In the genomic region with DNA sequence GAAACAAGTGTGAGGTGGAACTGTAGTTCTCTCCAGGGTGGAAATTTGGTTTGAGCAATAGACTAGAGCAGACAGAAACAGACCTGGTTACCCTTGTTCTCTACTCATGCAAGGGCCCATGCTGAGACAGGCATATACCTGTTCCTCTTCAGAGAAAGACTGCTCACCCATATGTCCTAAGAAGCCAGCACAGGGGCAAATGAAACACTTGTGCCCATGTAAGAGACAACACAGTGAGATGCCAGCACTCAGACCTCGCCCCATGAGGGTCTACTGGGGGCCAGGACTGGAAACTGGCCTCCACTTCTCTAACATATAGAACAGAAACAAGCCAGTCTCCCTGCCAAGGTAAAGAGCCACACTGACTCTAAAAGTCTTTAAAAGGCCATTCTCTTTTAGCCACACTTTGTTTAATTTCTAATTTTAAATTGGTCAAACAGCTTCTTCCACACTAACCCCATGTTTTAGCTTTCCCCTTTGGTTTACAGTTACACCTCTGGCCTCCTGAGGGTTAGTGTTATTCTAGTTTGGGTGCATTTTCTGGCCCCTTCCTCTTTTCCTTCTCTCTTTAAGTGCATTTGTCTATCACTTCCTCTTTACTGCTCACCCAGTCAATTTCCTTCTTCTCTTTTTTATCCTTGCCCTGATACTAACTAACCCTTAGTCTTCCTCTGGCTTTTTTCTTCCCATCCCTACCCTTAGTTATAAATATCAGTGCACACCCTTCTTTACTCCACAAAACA, we compare ENCODE assay signal across 27 mouse cellular contexts.
DNase-seq lines count a peak whose midpoint lies in the region; ATAC-seq and TF ChIP-seq lines count a peak whose summit lies in the region.
"Had no signal": no experiment of that assay in that cellular context is flagged by ENCODE, and none has a peak within 500 bp of the region (broad histone marks: within the 10 kb centered on the region; RNA-seq: fewer than 3 reads in every experiment).

No protein-coding gene starts in this region.

- H3K27me3 ChIP-seq in CH12.LX (replicated peaks), result no peaks in the 10 kb centered on the region
- H3K27me3 ChIP-seq: embryonic facial prominence, embryonic 13.5 days; forebrain, embryonic 12.5 days; heart, embryonic 15.5 days; limb, embryonic 12.5 days; liver, embryonic 13.5 days; lung, embryonic 15.5 days; midbrain, embryonic 13.5 days; neural tube, embryonic 12.5 days; stomach, embryonic 15.5 days had no signal

- H3K9ac ChIP-seq in CH12.LX (ENCODE audit: insufficient read depth, low read depth), result peak overlapping the region; percentile 35; the same call in 1 of the 2 replicates
- H3K9ac ChIP-seq: embryonic facial prominence, embryonic 13.5 days; forebrain, embryonic 12.5 days; heart, embryonic 15.5 days; hindbrain, embryonic 14.5 days; limb, embryonic 12.5 days; liver, embryonic 13.5 days; lung, embryonic 15.5 days; midbrain, embryonic 13.5 days; neural tube, embryonic 12.5 days; stomach, embryonic 15.5 days had no signal

- TF ChIP-seq POLR2A in CH12.LX (IDR thresholded peaks at IDR 0.05; ENCODE audit: low read depth, low read length), result no peak

- peak; percentile 91 for TF ChIP-seq EP300 in CH12.LX (IDR thresholded peaks at IDR 0.05; ENCODE audit: low read length)

- H3K27ac ChIP-seq in CH12.LX (ENCODE audit: insufficient read depth, low read depth), result peak overlapping the region; percentile 55; the same call in 1 of the 2 replicates
- H3K27ac ChIP-seq: embryonic facial prominence, embryonic 13.5 days; forebrain, embryonic 12.5 days; heart, embryonic 15.5 days; hindbrain, embryonic 14.5 days; kidney, postnatal 0 days; limb, embryonic 12.5 days; liver, embryonic 13.5 days; lung, embryonic 15.5 days; midbrain, embryonic 13.5 days; neural tube, embryonic 12.5 days; stomach, embryonic 15.5 days had no signal

- no peak; the same call in 1 of the 2 replicates for TF ChIP-seq RAD21 in CH12.LX (IDR thresholded peaks at IDR 0.05; ENCODE audit: low read depth, low read length)

- no peak overlapping the region for H3K4me3 ChIP-seq in CH12.LX (replicated peaks in 1 of 3; ENCODE audit: low read depth in 2 of 3, low read length in 2 of 3, poor library complexity in 1 of 3)
- H3K4me3 ChIP-seq: embryonic facial prominence, embryonic 13.5 days; erythroblast, embryonic 14.5 days; forebrain, embryonic 12.5 days; heart, embryonic 15.5 days; limb, embryonic 12.5 days; liver, embryonic 13.5 days; lung, embryonic 15.5 days; midbrain, embryonic 13.5 days; neural tube, embryonic 12.5 days; stomach, embryonic 15.5 days had no signal

- ATAC-seq in granulocyte monocyte progenitor cell, adult 5-6 weeks (replicated peaks; ENCODE audit: poor library complexity, severe bottlenecking), result peak; percentile 97
- peak; percentile 84 for ATAC-seq in neutrophil, adult 5-6 weeks (ENCODE audit: extremely low read depth, insufficient number of reproducible peaks, low FRiP score, poor library complexity, severe bottlenecking)
- ATAC-seq: midbrain, embryonic 13.5 days had no signal

- intact Hi-C loops in gastrocnemius, postnatal 14 days (cut with DNase I; ENCODE audit: low total_unique reads), result no loop called here

- dilution Hi-C loops in CH12.LX (cut with MboI; ENCODE audit: extremely low pct_ligation_motif_present, extremely low pct_unique_long_range_greater_than_20kb, low sequenced_read_pairs), result no loop called here

- H3K4me1 ChIP-seq in CH12.LX (ENCODE audit: control insufficient read depth in 1 of 2, insufficient read depth in 2 of 2), result peaks cover 12 to 38% of the 10 kb centered on the region in 2 experiments
- H3K4me1 ChIP-seq: embryonic facial prominence, embryonic 13.5 days; forebrain, embryonic 12.5 days; heart, embryonic 15.5 days; limb, embryonic 12.5 days; liver, embryonic 13.5 days; lung, embryonic 15.5 days; midbrain, embryonic 13.5 days; neural tube, embryonic 12.5 days; stomach, embryonic 15.5 days had no signal

- H3K4me2 ChIP-seq in CH12.LX (ENCODE audit: insufficient read depth, low read depth, poor library complexity, severe bottlenecking), result peak overlapping the region; percentile 65; the same call in 1 of the 2 replicates
- H3K4me2 ChIP-seq: embryonic facial prominence, embryonic 13.5 days; forebrain, embryonic 12.5 days; heart, embryonic 15.5 days; hindbrain, embryonic 14.5 days; limb, embryonic 12.5 days; liver, embryonic 13.5 days; lung, embryonic 15.5 days; midbrain, embryonic 13.5 days; neural tube, embryonic 12.5 days; stomach, embryonic 15.5 days had no signal

- in situ Hi-C loops in CH12.LX (cut with MboI; ENCODE audit: low pct_ligation_motif_present, low pct_unique_long_range_greater_than_20kb, low sequenced_read_pairs), result no loop called here

- H3K79me2 ChIP-seq in CH12.LX (replicated peaks; ENCODE audit: control insufficient read depth, extremely low read depth, insufficient read depth, poor library complexity, severe bottlenecking), result no peaks in the 10 kb centered on the region

- DNase-seq in lung, postnatal 25 days (ENCODE audit: low spot score), result peak; percentile 4
- no peak for DNase-seq in lung, postnatal 14 days
- peak; percentile 65 for DNase-seq in CH12.LX (ENCODE audit: extremely low read depth)
- DNase-seq in layer of hippocampus, adult 9-10 months (ENCODE audit: low spot score), result no peak
- no peak for DNase-seq in gastrocnemius, postnatal 14 days
- DNase-seq in urinary bladder, adult 2 months (ENCODE audit: low spot score), result no peak
- DNase-seq: cerebellum, adult 2 months; cerebellum, postnatal 25 days; embryo, embryonic 11 days; heart, postnatal 36 days; kidney, adult 2 months; liver, embryonic 13.5 days; right cerebral cortex, adult 18-20 months; thymus, postnatal 25 days had no signal

- no peaks in the 10 kb centered on the region for H3K9me3 ChIP-seq in CH12.LX (replicated peaks; ENCODE audit: low read length)
- H3K9me3 ChIP-seq: embryonic facial prominence, embryonic 13.5 days; forebrain, embryonic 12.5 days; heart, embryonic 15.5 days; limb, embryonic 12.5 days; liver, embryonic 13.5 days; lung, embryonic 15.5 days; midbrain, embryonic 13.5 days; neural tube, embryonic 12.5 days; stomach, embryonic 15.5 days had no signal

- H3K36me3 ChIP-seq in CH12.LX (replicated peaks in 1 of 2; ENCODE audit: control insufficient read depth in 1 of 2, insufficient read depth in 1 of 2, low read length in 1 of 2), result no peaks in the 10 kb centered on the region
- H3K36me3 ChIP-seq: embryonic facial prominence, embryonic 13.5 days; forebrain, embryonic 12.5 days; heart, embryonic 15.5 days; limb, embryonic 12.5 days; liver, embryonic 13.5 days; lung, embryonic 15.5 days; midbrain, embryonic 13.5 days; neural tube, embryonic 12.5 days; stomach, embryonic 15.5 days had no signal

- no peak for TF ChIP-seq CTCF in CH12.LX (conservative IDR thresholded peaks at IDR 0.05 in 1 of 2, IDR thresholded peaks at IDR 0.05 in 1 of 2; ENCODE audit: low read depth in 2 of 2, low read length in 2 of 2)

TF ChIP-seq in CH12.LX, 34 proteins besides CTCF, POLR2A, EP300 and RAD21:
- TF ChIP-seq BHLHE40 (IDR thresholded peaks at IDR 0.05; ENCODE audit: low read depth, low read length) (peak; percentile 52; the same call in 1 of the 2 replicates), CHD1 (IDR thresholded peaks at IDR 0.05; ENCODE audit: low read depth, low read length) (no peak), SIN3A (IDR thresholded peaks at IDR 0.05; ENCODE audit: low read length) (no peak), CHD2 (IDR thresholded peaks at IDR 0.05; ENCODE audit: low read length) (no peak), ELF1 (IDR thresholded peaks at IDR 0.05; ENCODE audit: low read depth, low read length) (no peak), MEF2A (IDR thresholded peaks at IDR 0.05; ENCODE audit: borderline replicate concordance, low read depth, low read length) (peak; percentile 38; the same call in 1 of the 2 replicates), MXI1 (IDR thresholded peaks at IDR 0.05; ENCODE audit: low read depth, low read length) (no peak), ZC3H11A (IDR thresholded peaks at IDR 0.05; ENCODE audit: low read depth, low read length) (no peak), ZKSCAN1 (IDR thresholded peaks at IDR 0.05; ENCODE audit: borderline replicate concordance, low read depth, low read length) (no peak), IRF4 (IDR thresholded peaks at IDR 0.05; ENCODE audit: low read depth, low read length) (peak; percentile 79), ZNF384 (IDR thresholded peaks at IDR 0.05; ENCODE audit: low read depth, low read length) (peak; percentile 18; the same call in 1 of the 2 replicates), MAX (IDR thresholded peaks at IDR 0.05; ENCODE audit: low read length) (no peak), MAZ (IDR thresholded peaks at IDR 0.05; ENCODE audit: low read depth, low read length) (no peak)

Comparison
In these comparisons a context has a peak if more than half of its experiments do, and no peak if none do; other contexts are left out.
1. DNase-seq: peak in lung, postnatal 25 days (single experiment) and CH12.LX (single experiment); none in lung, postnatal 14 days (single experiment), layer of hippocampus, adult 9-10 months (single experiment), gastrocnemius, postnatal 14 days (single experiment) and urinary bladder, adult 2 months (single experiment).